Mouse (Mus musculus): ENCODE measurements around the gene Dnajc1. TPM values are rescaled to one million over a fixed set of nuclear protein-coding genes. Genes with fewer than 3 reads are reported as not detected.

The Dnajc1 gene
- polyA plus RNA-seq, 1 experiment: 14.5 TPM

DNA sequence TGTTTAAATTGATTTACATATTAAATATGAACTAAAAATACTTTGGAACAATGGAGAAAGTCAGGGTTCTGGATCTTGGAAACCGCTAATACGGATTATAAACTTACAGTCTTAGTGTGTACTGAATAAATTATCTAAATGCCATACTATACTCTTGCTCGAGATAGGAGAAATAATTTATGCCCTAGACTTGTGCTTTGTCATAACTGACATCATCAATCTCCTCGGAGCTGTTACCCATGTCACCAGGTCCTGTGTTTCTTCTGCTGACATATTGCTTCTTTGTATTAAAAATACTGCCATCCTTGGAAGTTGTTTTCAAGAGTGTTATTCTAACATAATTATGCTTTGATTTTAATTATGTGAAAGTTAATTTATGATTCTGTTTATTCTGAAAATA, 197.3 kb downstream of the Dnajc1 start:
- no peak overlapping the region for H3K4me3 ChIP-seq (ENCODE audit: insufficient read depth, low read depth, low read length)
- H3K27ac ChIP-seq (replicated peaks; ENCODE audit: low read depth, low read length): no peak overlapping the region
- no peaks in the 10 kb centered on the region for H3K4me1 ChIP-seq (ENCODE audit: control insufficient read depth, insufficient read depth, insufficient read length, low read length)

DNA sequence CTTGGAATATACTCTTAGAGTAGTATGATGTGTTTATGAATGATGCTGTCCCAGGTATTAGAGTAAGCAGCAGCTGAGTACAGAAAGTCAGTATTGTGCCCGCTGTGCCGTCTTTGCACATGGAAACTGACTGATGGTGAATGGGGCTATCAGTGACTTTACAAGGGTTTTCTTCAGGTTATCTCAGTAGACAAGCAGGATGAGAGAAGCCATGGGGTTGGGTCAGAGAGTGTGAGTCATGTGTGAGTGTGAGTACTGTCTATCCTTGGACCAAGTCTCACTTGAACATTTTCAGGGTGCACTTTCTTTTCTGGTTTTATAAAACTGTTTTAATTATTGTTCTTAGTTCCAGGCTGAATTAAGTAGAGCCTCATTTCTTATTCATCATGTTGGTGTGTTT, 204.3 kb downstream of the Dnajc1 start:
- H3K4me1 ChIP-seq (ENCODE audit: control insufficient read depth, insufficient read depth, insufficient read length, low read length): no peaks in the 10 kb centered on the region; the same call in 1 of the 2 replicates

GRCm38 (mm10) chr2:18183079-18183478, 209.6 kb downstream of the Dnajc1 start:
- no peaks in the 10 kb centered on the region; the same call in 1 of the 2 replicates for H3K4me1 ChIP-seq (ENCODE audit: control insufficient read depth, insufficient read depth, insufficient read length, low read length)
- H3K27ac ChIP-seq (replicated peaks; ENCODE audit: low read depth, low read length): no peak overlapping the region
- no peak overlapping the region for H3K4me3 ChIP-seq (ENCODE audit: insufficient read depth, low read depth, low read length)

More for the DNA sequence above, 204.3 kb downstream of the Dnajc1 start:
- no peak overlapping the region for H3K27ac ChIP-seq (replicated peaks; ENCODE audit: low read depth, low read length)
- no peak overlapping the region for H3K4me3 ChIP-seq (ENCODE audit: insufficient read depth, low read depth, low read length)

DNA sequence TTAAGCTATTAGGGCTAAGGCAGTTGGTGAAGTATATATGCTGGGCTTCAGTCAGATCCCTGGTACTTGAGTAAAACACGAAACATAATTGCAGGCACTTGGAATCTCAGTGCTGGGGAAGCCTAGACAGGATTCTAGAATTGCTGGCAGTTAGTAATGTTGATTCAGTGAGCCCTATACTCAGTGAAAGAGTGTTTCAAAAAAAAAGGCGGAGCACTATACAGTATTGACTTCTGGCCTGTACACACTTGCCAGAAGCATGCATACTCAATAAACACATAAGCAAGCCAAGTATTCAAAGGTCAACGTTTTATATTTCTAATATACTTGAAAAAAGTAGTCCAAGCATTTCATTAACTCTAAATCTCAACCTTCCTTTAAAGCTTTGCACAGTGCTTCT, 211.0 kb downstream of the Dnajc1 start:
- no peaks in the 10 kb centered on the region; the same call in 1 of the 2 replicates for H3K4me1 ChIP-seq (ENCODE audit: control insufficient read depth, insufficient read depth, insufficient read length, low read length)
- no peak overlapping the region for H3K4me3 ChIP-seq (ENCODE audit: insufficient read depth, low read depth, low read length)
- no peak overlapping the region for H3K27ac ChIP-seq (replicated peaks; ENCODE audit: low read depth, low read length)

DNA sequence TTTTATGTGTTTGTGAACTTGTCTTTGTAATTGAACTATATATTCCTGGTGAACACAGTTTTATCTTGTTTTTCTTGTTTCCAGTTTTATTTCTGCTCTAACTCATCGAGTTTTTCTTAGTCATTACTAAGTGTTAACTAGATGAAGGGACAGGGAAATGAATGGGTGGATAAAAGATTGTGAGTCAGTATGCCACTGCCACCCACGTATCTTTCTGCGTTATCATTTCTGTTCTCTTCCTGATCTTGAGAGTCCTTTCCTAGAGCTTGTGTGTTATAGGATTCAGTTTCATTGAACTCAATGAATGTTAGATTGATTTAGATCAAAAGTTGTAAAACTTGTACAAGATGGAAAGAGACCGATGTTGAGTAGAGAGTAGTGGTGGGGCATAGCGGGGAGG, 212.3 kb downstream of the Dnajc1 start:
- Histone ChIP-seq H3K27ac (replicated peaks; ENCODE audit: low read depth, low read length) (no peak overlapping the region), H3K4me1 (ENCODE audit: control insufficient read depth, insufficient read depth, insufficient read length, low read length) (no peaks in the 10 kb centered on the region; the same call in none of the 2 replicates)

DNA sequence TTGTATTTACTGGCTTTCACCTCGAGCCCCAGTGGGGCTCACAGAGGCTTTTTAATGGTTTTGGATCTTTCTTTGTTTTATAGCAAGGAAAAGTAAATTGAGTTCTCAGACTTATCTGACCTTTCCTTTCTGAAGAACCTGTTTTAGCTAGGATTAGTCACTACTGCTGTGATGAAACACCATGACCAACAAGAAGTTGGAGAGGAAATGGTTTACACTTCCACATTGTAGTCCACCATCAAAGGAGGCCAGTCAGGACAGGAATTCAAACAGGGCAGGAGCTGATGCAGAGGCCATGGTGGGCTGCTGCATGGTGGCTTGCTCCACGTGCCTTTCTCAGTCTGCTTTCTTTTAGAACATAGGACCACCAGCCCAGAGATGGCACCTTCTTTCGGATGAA, 216.4 kb downstream of the Dnajc1 start:
- Histone ChIP-seq H3K4me1 (ENCODE audit: control insufficient read depth, insufficient read depth, insufficient read length, low read length) (no peaks in the 10 kb centered on the region; the same call in 1 of the 2 replicates), H3K27ac (replicated peaks; ENCODE audit: low read depth, low read length) (no peak overlapping the region), H3K4me3 (ENCODE audit: insufficient read depth, low read depth, low read length) (no peak overlapping the region)

More for the DNA sequence above, 212.3 kb downstream of the Dnajc1 start:
- no peak overlapping the region for H3K4me3 ChIP-seq (ENCODE audit: insufficient read depth, low read depth, low read length)

- Histone ChIP-seq H3K4me1 (ENCODE audit: control insufficient read depth, insufficient read depth, insufficient read length, low read length) (no peaks in the 10 kb centered on the region; the same call in 1 of the 2 replicates), H3K27ac (replicated peaks; ENCODE audit: low read depth, low read length) (no peak overlapping the region), H3K4me3 (ENCODE audit: insufficient read depth, low read depth, low read length) (no peak overlapping the region)
Measured at GRCm38 (mm10) chr2:18175234-18175633, 217.4 kb downstream of the Dnajc1 start.

DNA sequence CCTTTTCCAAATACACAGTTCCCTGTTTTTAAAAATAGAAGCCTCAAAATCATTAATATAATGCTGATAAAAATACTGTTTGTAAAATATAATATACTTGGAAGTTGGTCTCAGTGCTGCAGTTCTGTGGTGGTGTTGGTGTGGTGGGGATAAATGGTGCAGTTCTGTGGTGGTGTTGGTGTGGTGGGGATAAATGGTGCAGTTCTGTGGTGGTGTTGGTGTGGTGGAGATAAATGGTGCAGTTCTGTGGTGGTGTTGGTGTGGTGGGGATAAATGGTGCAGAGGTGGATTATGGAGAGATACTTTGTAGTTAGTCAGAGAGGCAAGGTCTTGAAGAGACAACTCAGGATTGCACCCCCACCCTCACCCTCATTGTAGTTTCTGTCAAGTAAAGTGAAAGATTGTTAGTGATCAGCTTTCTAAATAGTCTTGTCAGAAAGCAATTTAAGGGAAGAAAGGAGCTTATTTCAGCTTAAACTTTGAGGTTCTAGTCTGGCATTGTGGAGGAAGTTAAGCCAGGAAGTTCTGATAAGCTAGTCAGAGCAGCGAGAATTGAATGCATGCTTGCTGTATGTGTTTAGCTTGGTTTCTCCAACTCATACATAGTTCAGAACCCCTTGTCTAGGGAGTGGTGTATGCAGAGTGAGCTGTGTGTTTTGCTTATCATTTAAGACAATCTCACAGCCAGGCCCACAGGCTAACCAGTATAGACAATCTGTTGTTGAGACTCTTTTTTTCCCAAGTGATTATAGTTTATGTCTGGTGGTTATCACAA, 223.3 kb downstream of the Dnajc1 start:
- no peaks in the 10 kb centered on the region for H3K4me1 ChIP-seq (ENCODE audit: control insufficient read depth, insufficient read depth, insufficient read length, low read length)
- no peak overlapping the region; the same call in 1 of the 2 replicates for H3K27ac ChIP-seq (replicated peaks; ENCODE audit: low read depth, low read length)
- no peak overlapping the region for H3K4me3 ChIP-seq (ENCODE audit: insufficient read depth, low read depth, low read length)

- no peaks in the 10 kb centered on the region for H3K4me1 ChIP-seq (ENCODE audit: control insufficient read depth, insufficient read depth, insufficient read length, low read length)
- H3K27ac ChIP-seq (replicated peaks; ENCODE audit: low read depth, low read length): no peak overlapping the region
- H3K4me3 ChIP-seq (ENCODE audit: insufficient read depth, low read depth, low read length): no peak overlapping the region
Measured at GRCm38 (mm10) chr2:18165511-18165910, 227.1 kb downstream of the Dnajc1 start.

- Histone ChIP-seq H3K4me1 (ENCODE audit: control insufficient read depth, insufficient read depth, insufficient read length, low read length) (no peaks in the 10 kb centered on the region), H3K27ac (replicated peaks; ENCODE audit: low read depth, low read length) (no peak overlapping the region), H3K4me3 (ENCODE audit: insufficient read depth, low read depth, low read length) (no peak overlapping the region)
Measured at GRCm38 (mm10) chr2:18160992-18161391, 231.6 kb downstream of the Dnajc1 start.

DNA sequence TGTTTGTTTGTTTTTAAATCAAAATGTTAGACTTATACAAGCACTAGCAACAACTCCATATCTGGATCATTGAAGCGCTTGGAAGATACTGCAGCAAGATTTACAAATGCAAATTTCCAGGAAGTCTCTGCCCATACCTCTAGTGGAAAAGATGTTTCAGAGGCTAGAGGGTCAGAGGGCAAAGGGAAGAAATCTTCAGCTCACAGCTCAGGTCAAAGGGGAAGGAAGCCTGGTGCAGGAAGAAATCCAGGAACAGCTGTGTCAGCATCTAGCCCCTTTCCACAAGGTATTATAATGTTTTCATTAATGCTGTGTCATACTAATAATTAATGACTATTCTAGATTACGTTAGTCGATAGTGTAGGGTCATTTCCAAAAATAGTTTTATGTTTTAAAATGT, 233.2 kb downstream of the Dnajc1 start:
- H3K4me1 ChIP-seq (ENCODE audit: control insufficient read depth, insufficient read depth, insufficient read length, low read length): no peaks in the 10 kb centered on the region

GRCm38 (mm10) chr2:18156131-18156530, 236.5 kb downstream of the Dnajc1 start:
- H3K4me3 ChIP-seq (ENCODE audit: insufficient read depth, low read depth, low read length): no peak overlapping the region
- no peak overlapping the region for H3K27ac ChIP-seq (replicated peaks; ENCODE audit: low read depth, low read length)
- H3K4me1 ChIP-seq (ENCODE audit: control insufficient read depth, insufficient read depth, insufficient read length, low read length): peaks cover 5% of the 10 kb centered on the region

More for the DNA sequence above, 233.2 kb downstream of the Dnajc1 start:
- Histone ChIP-seq H3K4me3 (ENCODE audit: insufficient read depth, low read depth, low read length) (no peak overlapping the region), H3K27ac (replicated peaks; ENCODE audit: low read depth, low read length) (no peak overlapping the region)
